Mouse (Mus musculus) forebrain, embryonic 16.5 days (tissue): ENCODE measurements around the gene Polk. TPM values are rescaled to one million over a fixed set of nuclear protein-coding genes. Genes with fewer than 3 reads are reported as not detected.

Experiments used
- ATAC-seq: fragments of 200-750 bp; cut with Nextera tagmentation; 2 replicates; pipeline ENCODE4 v1.8.0; 2017; ENCODE audit warnings: mild to moderate bottlenecking, moderate library complexity
- H3K27ac ChIP-seq: fragments of 300-500 bp; sonication (generic); 2 replicates; pipeline ENCODE4 v1.5.1; 2014; ENCODE audit warnings: low read length, control low read depth
- H3K27me3 ChIP-seq: fragments of 300-500 bp; sonication (generic); replicated peaks from 2 replicates; pipeline ENCODE4 v1.6.1; 2014; ENCODE audit warnings: low read length; ENCODE audit not compliant: control insufficient read depth, insufficient read depth
- H3K36me3 ChIP-seq: fragments of 300-500 bp; sonication (generic); 2 replicates; pipeline ENCODE4 v1.6.1; 2014; ENCODE audit not compliant: control insufficient read depth, insufficient read depth
- H3K4me1 ChIP-seq: fragments of 300-500 bp; sonication (generic); replicated peaks from 2 replicates; pipeline ENCODE4 v1.6.1; 2014; ENCODE audit warnings: low read length; ENCODE audit not compliant: control insufficient read depth, insufficient read depth
- H3K4me2 ChIP-seq: fragments of 300-500 bp; sonication (generic); 2 replicates; pipeline ENCODE4 v1.6.1; 2014; ENCODE audit warnings: mild to moderate bottlenecking, low read length, control low read depth
- H3K4me3 ChIP-seq: fragments of 300-500 bp; sonication (generic); replicated peaks from 2 replicates; pipeline ENCODE4 v1.5.1; 2014; ENCODE audit warnings: mild to moderate bottlenecking, low read length, control low read depth
- H3K9ac ChIP-seq: fragments of 300-500 bp; sonication (generic); replicated peaks from 2 replicates; pipeline ENCODE4 v1.6.1; 2014; ENCODE audit warnings: low read depth, low read length, control low read depth
- H3K9me3 ChIP-seq: fragments of 300-500 bp; sonication (generic); 2 replicates; pipeline ENCODE4 v1.6.1; 2016; ENCODE audit warnings: low read length; ENCODE audit not compliant: control insufficient read depth
- WGBS: fragments of 180-500 bp; shearing (Covaris S2); extraction: QIAGEN DNeasy Blood & Tissue Kit; methylation state at CpG from one replicate; pipeline ENCODE4 v1.1.7; 2014; 5-methylcytosine and 5-hydroxymethylcytosine counted together
- polyA plus RNA-seq: library from polyadenylated mRNA; unstranded; fragments of >200 nt; fragmentation: Nextera tagmentation; extraction: Ambion mirVana; gene quantifications from 2 replicates; pipeline ENCODE4 v1.2.1, GENCODE M21; 2015

Gene Polk
- polyA plus RNA-seq, 1 experiment from 2014 or later: 7.1 TPM

- Histone ChIP-seq H3K36me3 (no peaks in the 10 kb centered on the region; the same call in 1 of the 2 replicates), H3K4me1 (no peaks in the 10 kb centered on the region), H3K27ac (no peak overlapping the region), H3K27me3 (no peaks in the 10 kb centered on the region), H3K9ac (no peak overlapping the region), H3K4me3 (no peak overlapping the region), H3K4me2 (no peak overlapping the region), H3K9me3 (no peaks in the 10 kb centered on the region)
- ATAC-seq: no peak
- 95% methylated on average over 6 of the region's 6 CpGs for WGBS
These were observed 54.4 kb downstream of the Polk start for GRCm38 (mm10) chr13:96487968-96488367.

GRCm38 (mm10) chr13:96487230-96487629, 55.1 kb downstream of the Polk start:
- no peak overlapping the region for H3K4me2 ChIP-seq
- ATAC-seq: no peak
- H3K4me1 ChIP-seq: no peaks in the 10 kb centered on the region
- no peaks in the 10 kb centered on the region for H3K27me3 ChIP-seq
- no peak overlapping the region for H3K9ac ChIP-seq
- H3K36me3 ChIP-seq: no peaks in the 10 kb centered on the region; the same call in 1 of the 2 replicates
- H3K27ac ChIP-seq: no peak overlapping the region
- H3K9me3 ChIP-seq: no peaks in the 10 kb centered on the region
- H3K4me3 ChIP-seq: no peak overlapping the region
- WGBS: 96% methylated on average over 6 of the region's 6 CpGs

GRCm38 (mm10) chr13:96478991-96479390, 63.4 kb downstream of the Polk start:
- no peaks in the 10 kb centered on the region for H3K4me1 ChIP-seq
- ATAC-seq: no peak
- H3K27me3 ChIP-seq: no peaks in the 10 kb centered on the region
- no peak overlapping the region for H3K9ac ChIP-seq
- H3K36me3 ChIP-seq: no peaks in the 10 kb centered on the region; the same call in 1 of the 2 replicates
- no peaks in the 10 kb centered on the region for H3K9me3 ChIP-seq
- no peak overlapping the region for H3K4me3 ChIP-seq
- no peak overlapping the region for H3K4me2 ChIP-seq
- no peak overlapping the region for H3K27ac ChIP-seq
- 96% methylated on average over 1 of the region's 1 CpGs for WGBS

- no peaks in the 10 kb centered on the region for H3K9me3 ChIP-seq
- H3K4me1 ChIP-seq: no peaks in the 10 kb centered on the region
- no peak overlapping the region for H3K4me2 ChIP-seq
- H3K36me3 ChIP-seq: no peaks in the 10 kb centered on the region
- no peaks in the 10 kb centered on the region for H3K27me3 ChIP-seq
- WGBS: 93% methylated on average over 4 of the region's 4 CpGs
- H3K4me3 ChIP-seq: no peak overlapping the region
- H3K27ac ChIP-seq: no peak overlapping the region
- no peak for ATAC-seq
- no peak overlapping the region for H3K9ac ChIP-seq
These were observed 65.2 kb downstream of the Polk start for GRCm38 (mm10) chr13:96477226-96477625.

DNA sequence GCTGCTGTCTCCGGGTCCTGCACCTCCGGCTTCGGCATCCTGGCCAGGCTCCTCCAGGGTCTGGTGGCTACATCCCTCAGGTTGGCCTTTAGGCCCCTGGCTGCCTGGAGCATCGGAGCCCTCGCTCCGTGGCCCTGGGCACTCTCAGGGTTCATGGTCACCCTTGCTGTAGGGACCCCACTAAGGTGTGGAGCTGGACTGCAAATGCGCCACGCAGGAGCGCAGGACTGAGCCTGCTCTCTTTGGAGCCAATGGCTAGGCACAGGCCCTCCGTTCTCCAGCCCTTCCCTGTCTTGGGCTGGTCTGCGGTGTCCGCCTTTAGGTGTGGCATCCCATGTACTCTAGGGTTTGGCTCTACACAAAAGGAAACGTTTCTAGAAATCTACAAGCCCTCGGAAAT, 71.4 kb downstream of the Polk start, which contains the start of gene Ankdd1b:
Ankdd1b (minus strand) TSS at position 242 of the 400 bp plus-strand sequence.
- ATAC-seq: no peak
- WGBS: 93% methylated on average over 14 of the region's 14 CpGs
- H3K4me2 ChIP-seq: no peak within 1 kb of the TSS
- H3K36me3 ChIP-seq: no peaks in the 10 kb centered on the region
- no peak within 1 kb of the TSS for H3K9ac ChIP-seq
- no peaks in the 10 kb centered on the region for H3K27me3 ChIP-seq
- H3K4me1 ChIP-seq: no peaks in the 10 kb centered on the region
- no peak within 1 kb of the TSS for H3K4me3 ChIP-seq
- no peaks in the 10 kb centered on the region for H3K9me3 ChIP-seq
- H3K27ac ChIP-seq: no peak within 1 kb of the TSS

GRCm38 (mm10) chr13:96470556-96470955, 71.8 kb downstream of the Polk start:
- 89% methylated on average over 6 of the region's 6 CpGs for WGBS
- Histone ChIP-seq H3K27me3 (no peaks in the 10 kb centered on the region), H3K4me3 (no peak overlapping the region), H3K36me3 (no peaks in the 10 kb centered on the region), H3K4me1 (no peaks in the 10 kb centered on the region), H3K9me3 (no peaks in the 10 kb centered on the region), H3K9ac (no peak overlapping the region), H3K27ac (no peak overlapping the region), H3K4me2 (no peak overlapping the region)
- no peak for ATAC-seq

GRCm38 (mm10) chr13:96468678-96469077, 73.7 kb downstream of the Polk start:
- Histone ChIP-seq H3K9me3 (no peaks in the 10 kb centered on the region), H3K4me1 (no peaks in the 10 kb centered on the region), H3K27me3 (no peaks in the 10 kb centered on the region), H3K9ac (no peak overlapping the region), H3K27ac (no peak overlapping the region), H3K4me3 (no peak overlapping the region), H3K36me3 (no peaks in the 10 kb centered on the region), H3K4me2 (no peak overlapping the region)
- 94% methylated on average over 5 of the region's 5 CpGs for WGBS
- no peak for ATAC-seq

GRCm38 (mm10) chr13:96465315-96465714, 77.1 kb downstream of the Polk start:
- Histone ChIP-seq H3K4me1 (no peaks in the 10 kb centered on the region), H3K9me3 (no peaks in the 10 kb centered on the region), H3K27ac (no peak overlapping the region), H3K36me3 (no peaks in the 10 kb centered on the region), H3K27me3 (no peaks in the 10 kb centered on the region), H3K9ac (no peak overlapping the region), H3K4me2 (no peak overlapping the region), H3K4me3 (no peak overlapping the region)
- 64% methylated on average over 5 of the region's 5 CpGs for WGBS
- ATAC-seq: no peak

- H3K36me3 ChIP-seq: no peaks in the 10 kb centered on the region
- H3K4me3 ChIP-seq: no peak overlapping the region
- H3K9ac ChIP-seq: no peak overlapping the region
- 72% methylated on average over 1 of the region's 1 CpGs for WGBS
- H3K27ac ChIP-seq: no peak overlapping the region
- no peak overlapping the region for H3K4me2 ChIP-seq
- no peak for ATAC-seq
- no peaks in the 10 kb centered on the region for H3K9me3 ChIP-seq
- no peaks in the 10 kb centered on the region for H3K27me3 ChIP-seq
- no peaks in the 10 kb centered on the region for H3K4me1 ChIP-seq
These were observed 79.7 kb downstream of the Polk start for GRCm38 (mm10) chr13:96462644-96463043.

- H3K4me2 ChIP-seq: no peak overlapping the region
- no peak for ATAC-seq
- H3K9me3 ChIP-seq: no peaks in the 10 kb centered on the region
- no peak overlapping the region for H3K4me3 ChIP-seq
- WGBS: 86% methylated on average over 4 of the region's 4 CpGs
- H3K4me1 ChIP-seq: no peaks in the 10 kb centered on the region
- H3K27me3 ChIP-seq: no peaks in the 10 kb centered on the region
- H3K9ac ChIP-seq: no peak overlapping the region
- no peaks in the 10 kb centered on the region for H3K36me3 ChIP-seq
- H3K27ac ChIP-seq: no peak overlapping the region
These were observed 83.8 kb downstream of the Polk start for GRCm38 (mm10) chr13:96458606-96459005.
